Mouse (Mus musculus) left cerebral cortex, adult 2 months (tissue): ENCODE data around the gene Aldh16a1. TPM values are rescaled to one million over a fixed set of nuclear protein-coding genes. Genes with fewer than 3 reads are reported as not detected.

ENCODE experiments used
- DNase-seq, 2 experiments: peaks; one replicate each; pipeline ENCODE4 v3.0.0; 2021 to 2022; ENCODE audit warnings: low spot score in 2 of 2, mixed read lengths in 1 of 2; ENCODE audit errors: extremely low spot score in 1 of 2
- H3K27ac ChIP-seq: fragments of 200-600 bp; 2 replicates; pipeline ENCODE4 v1.8.1; 2022
- H3K4me3 ChIP-seq: fragments of 200-600 bp; 2 replicates; pipeline ENCODE4 v1.8.1; 2022
- CTCF ChIP-seq: fragments of 200-600 bp; IDR thresholded peaks from 2 replicates; pipeline ENCODE4 v1.8.1; 2022; ENCODE audit warnings: antibody characterized with exemption, mild to moderate bottlenecking, moderate library complexity
- intact Hi-C: fragments of 180-260 bp; cut with DNase I; formaldehyde crosslinking; loops from one replicate; pipeline ENCODE4 v1.15.1; 2025
- microRNA-seq, 2 experiments: library from miRNA; unstranded; fragments of <30 nt; microRNA quantifications; one replicate each; pipeline ENCODE4 v1.2.0; 2021
- total RNA-seq, 2 experiments: library from RNA; stranded (reverse); gene quantifications; 2 replicates each; pipeline ENCODE4 v1.2.3; 2021

The Aldh16a1 gene
- total RNA-seq, 2 experiments from 2014 or later = 15.9 to 23.1 TPM

DNA sequence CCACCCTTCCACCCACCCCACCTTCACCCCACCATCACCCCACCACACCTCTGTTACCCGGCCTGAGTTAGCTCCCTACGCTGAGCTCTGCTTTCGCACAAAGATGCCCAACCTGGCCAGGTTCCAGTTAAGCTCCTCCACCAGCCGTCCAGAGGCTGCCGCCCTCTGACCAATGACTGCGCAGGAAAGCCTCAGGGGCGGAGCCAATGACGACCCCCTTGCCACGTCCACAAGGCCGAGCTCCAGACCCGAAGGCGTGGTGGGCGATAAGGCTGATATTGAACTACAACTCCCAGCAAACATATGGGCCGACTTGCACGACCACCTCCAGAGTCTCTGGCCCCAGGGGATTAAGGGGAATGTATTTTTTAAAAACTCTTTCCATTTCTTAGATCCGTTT is 62.3 kb downstream of the Aldh16a1 start, which contains the start of gene Rcn3:
Rcn3 (minus strand) TSS at position 174 of the 400 bp plus-strand sequence.
- no peak for TF ChIP-seq CTCF
- H3K27ac ChIP-seq = no peak within 1 kb of the TSS
- peak within 1 kb of the TSS; percentile 18; the same call in 1 of the 2 replicates for H3K4me3 ChIP-seq
- intact Hi-C loops = no loop called here
- peak in 1 of 2 experiments; percentile 23 for DNase-seq

DNA sequence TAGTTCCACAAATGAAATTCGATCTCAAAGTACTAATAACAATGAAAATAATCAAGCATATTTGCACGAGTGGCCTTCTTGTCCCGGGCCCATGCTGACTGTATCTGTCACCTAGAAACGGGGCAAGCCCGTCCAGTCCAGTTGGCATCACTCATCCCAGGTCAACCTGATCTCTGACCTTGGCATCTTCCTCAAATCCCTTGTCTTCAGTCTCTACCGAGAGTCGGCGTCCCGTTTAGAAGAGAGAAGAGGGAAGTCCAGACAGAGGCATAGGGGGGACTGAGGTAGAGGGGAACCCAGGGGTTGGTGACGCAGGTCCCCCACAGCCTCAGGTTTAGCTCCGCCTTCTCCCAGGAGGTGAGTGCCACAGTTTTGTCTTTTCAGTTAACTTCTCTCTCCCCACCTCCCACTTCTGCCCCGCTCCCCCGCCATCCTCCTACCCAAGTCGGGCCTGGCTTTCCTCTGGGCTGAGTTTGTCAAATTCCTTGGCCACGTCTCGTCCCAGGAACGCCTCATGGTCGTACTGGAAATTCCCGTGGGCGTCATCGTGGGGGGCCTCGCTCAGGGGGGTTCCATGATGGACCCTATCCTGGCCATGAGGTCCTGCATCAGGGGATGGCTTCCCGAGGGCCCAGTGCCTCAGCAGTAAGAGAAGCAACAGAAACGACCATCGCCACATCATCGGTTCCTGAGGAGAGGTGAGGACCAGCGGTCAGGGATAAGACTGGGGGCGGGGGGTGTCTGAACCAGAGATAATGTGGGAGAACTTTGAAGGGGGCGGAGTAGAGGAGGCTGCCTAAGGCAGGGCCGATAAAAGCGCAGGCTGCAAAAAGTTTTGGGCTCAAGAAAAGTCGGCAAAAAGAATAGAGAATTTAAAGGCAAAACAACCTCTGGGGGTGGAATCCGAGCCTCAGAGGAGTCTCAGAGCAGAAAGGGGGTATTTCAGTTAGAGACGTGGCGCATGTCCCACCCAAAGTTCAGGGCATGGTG is 63.1 kb downstream of the Aldh16a1 start:
- TF ChIP-seq CTCF = no peak
- intact Hi-C loops = no loop called here

More for the DNA sequence above, 63.1 kb downstream of the Aldh16a1 start:
- H3K27ac ChIP-seq = no peak overlapping the region
- peak overlapping the region; percentile 18; the same call in 1 of the 2 replicates for H3K4me3 ChIP-seq
- no peak for DNase-seq

Small RNA genes within 50 kb of the gene (microRNA-seq; reads per million reads assigned to microRNA genes)
- 1,111 to 1,418 reads per million in 2 experiments for gene Mir150
- gene Mir5121 = 5.7 to 17.3 reads per million in 2 experiments
- gene Mir7055 = 0.97 to 1.2 reads per million in 2 experiments

Other genes starting within 250 kb of the Aldh16a1 start
- 100 to 1,000 TPM; 327 to 331 TPM for gene Ap2a1, start 225.1 kb downstream of the Aldh16a1 start, total RNA-seq
- gene Tsks, start 211.4 kb downstream of the Aldh16a1 start, total RNA-seq = 1 to 10 TPM; 2.8 to 3.0 TPM
- 100 to 1,000 TPM in 1 of 2 experiments, 10 to 100 TPM in 1; 97.9 to 102 TPM for gene Cpt1c, start 179.7 kb downstream of the Aldh16a1 start, total RNA-seq
- gene Prmt1, start 168.0 kb downstream of the Aldh16a1 start, total RNA-seq = 100 to 1,000 TPM; 143 to 150 TPM
- 10 to 100 TPM; 36.4 to 36.9 TPM for gene Irf3, start 156.9 kb downstream of the Aldh16a1 start, total RNA-seq
- 1 to 10 TPM; 3.0 to 3.8 TPM for gene Bcl2l12, start 155.9 kb downstream of the Aldh16a1 start, total RNA-seq
- gene Scaf1, start 138.2 kb downstream of the Aldh16a1 start, total RNA-seq = 100 to 1,000 TPM; 170 to 181 TPM
- gene Rras, start 136.6 kb downstream of the Aldh16a1 start, total RNA-seq = 10 to 100 TPM; 11.8 to 12.2 TPM
- gene Prr12, start 101.7 kb downstream of the Aldh16a1 start, total RNA-seq = 10 to 100 TPM; 70.0 to 73.4 TPM
- 10 to 100 TPM; 53.6 to 55.6 TPM for gene Nosip, start 92.2 kb downstream of the Aldh16a1 start, total RNA-seq
- 10 to 100 TPM in 1 of 2 experiments, 1 to 10 TPM in 1; 9.0 to 10.4 TPM for gene Prrg2, start 91.9 kb downstream of the Aldh16a1 start, total RNA-seq
- gene Rcn3, start 62.4 kb downstream of the Aldh16a1 start, total RNA-seq = 1 to 10 TPM; 4.9 to 5.6 TPM
- gene Fcgrt, start 50.7 kb downstream of the Aldh16a1 start, total RNA-seq = 10 to 100 TPM; 16.7 to 23.4 TPM
- gene Rps11, start 30.1 kb downstream of the Aldh16a1 start, total RNA-seq = 100 to 1,000 TPM; 421 to 444 TPM
- gene Rpl13a, start 25.8 kb downstream of the Aldh16a1 start, total RNA-seq = 100 to 1,000 TPM; 695 to 716 TPM
- not detected for gene Gm45713, start 18.4 kb downstream of the Aldh16a1 start, total RNA-seq
- 1 to 10 TPM; 6.7 to 8.8 TPM for gene Flt3l, start 18.2 kb downstream of the Aldh16a1 start, total RNA-seq
- 10 to 100 TPM; 47.6 to 48.4 TPM for gene Pih1d1, start 281 bp downstream of the Aldh16a1 start, total RNA-seq
- gene Slc17a7, start 9.4 kb upstream of the Aldh16a1 start, total RNA-seq = 1,000 to 10,000 TPM; 1,255 to 1,327 TPM
- under 1 TPM in 1 of 2 experiments, not detected in 1; 0.29 TPM for gene Gfy, start 25.0 kb upstream of the Aldh16a1 start, total RNA-seq
- gene Pth2, start 26.4 kb upstream of the Aldh16a1 start, total RNA-seq = not detected
- 1 to 10 TPM; 6.7 to 7.5 TPM for gene Ccdc155, start 50.3 kb upstream of the Aldh16a1 start, total RNA-seq
- gene Dkkl1, start 57.6 kb upstream of the Aldh16a1 start, total RNA-seq = 10 to 100 TPM; 32.4 to 33.5 TPM
- gene Tead2, start 61.2 kb upstream of the Aldh16a1 start, total RNA-seq = 1 to 10 TPM; 3.9 to 4.1 TPM
- 1 to 10 TPM; 4.2 to 5.4 TPM for gene Cd37, start 84.5 kb upstream of the Aldh16a1 start, total RNA-seq
- 1 to 10 TPM; 1.9 to 2.4 TPM for gene Slc6a16, start 86.5 kb upstream of the Aldh16a1 start, total RNA-seq
- gene Slc6a21, start 122.9 kb upstream of the Aldh16a1 start, total RNA-seq = under 1 TPM in 1 of 2 experiments, not detected in 1; 0.23 TPM
- gene Trpm4, start 179.2 kb upstream of the Aldh16a1 start, total RNA-seq = 10 to 100 TPM; 18.5 to 24.6 TPM
- gene Hrc, start 180.7 kb upstream of the Aldh16a1 start, total RNA-seq = under 1 TPM; 0.23 to 0.61 TPM
- 100 to 1,000 TPM; 156 to 159 TPM for gene Ppfia3, start 212.4 kb upstream of the Aldh16a1 start, total RNA-seq
- gene Lin7b, start 216.0 kb upstream of the Aldh16a1 start, total RNA-seq = 100 to 1,000 TPM; 156 to 178 TPM
- gene Snrnp70, start 241.2 kb upstream of the Aldh16a1 start, total RNA-seq = 100 to 1,000 TPM; 428 to 429 TPM